Mouse (Mus musculus): ENCODE measurements at regions not wholly inside any gene's neighbourhood (a gene's known extent, or its start where the extent isn't known, plus 50 kb on each side); places are given as distances from the start of the nearest gene placed in this dataset.

GRCm38 (mm10) chr2:9185780-9186483 is 695.1 kb upstream of the 4930412O13Rik start:
- H3K4me2 ChIP-seq (ENCODE audit: low read length): no peak overlapping the region
- H3K4me3 ChIP-seq (ENCODE audit: control insufficient read depth in 1 of 2, insufficient read depth in 1 of 2, low read depth in 1 of 2, low read length in 2 of 2): no peak overlapping the region
- no peak overlapping the region for H3K27ac ChIP-seq (replicated peaks in 1 of 2; ENCODE audit: control insufficient read depth in 1 of 2, insufficient read depth in 1 of 2, low read depth in 2 of 2, low read length in 2 of 2)
- no peak for ATAC-seq (ENCODE audit: insufficient number of reproducible peaks, insufficient read depth, low FRiP score, low read depth)
- H3K9me3 ChIP-seq (ENCODE audit: control insufficient read depth, low read length): no peaks in the 10 kb centered on the region
- no peaks in the 10 kb centered on the region for H3K27me3 ChIP-seq (ENCODE audit: control insufficient read depth, insufficient read depth, low read length)
- WGBS: 61% methylated on average over 2 of the region's 2 CpGs
- H3K36me3 ChIP-seq (ENCODE audit: control insufficient read depth, insufficient read depth, low read length): no peaks in the 10 kb centered on the region
- H3K9ac ChIP-seq (ENCODE audit: low read length): no peak overlapping the region
- H3K4me1 ChIP-seq (ENCODE audit: control insufficient read depth in 2 of 2, insufficient read depth in 2 of 2, low read length in 2 of 2): peaks cover 0 to 2% of the 10 kb centered on the region in 2 experiments; a peak in 1 of 4 replicates

- no peaks in the 10 kb centered on the region for H3K36me3 ChIP-seq (ENCODE audit: control insufficient read depth, insufficient read depth, low read length)
- H3K9me3 ChIP-seq (ENCODE audit: control insufficient read depth, low read length): no peaks in the 10 kb centered on the region
- ATAC-seq (ENCODE audit: insufficient number of reproducible peaks, insufficient read depth, low FRiP score, low read depth): no peak
- no peak overlapping the region for H3K4me2 ChIP-seq (ENCODE audit: low read length)
- no peaks in the 10 kb centered on the region for H3K27me3 ChIP-seq (ENCODE audit: control insufficient read depth, insufficient read depth, low read length)
- H3K4me3 ChIP-seq (ENCODE audit: control insufficient read depth in 1 of 2, insufficient read depth in 1 of 2, low read depth in 1 of 2, low read length in 2 of 2): no peak overlapping the region
- no peak overlapping the region for H3K9ac ChIP-seq (ENCODE audit: low read length)
- 85% methylated on average over 6 of the region's 6 CpGs for WGBS
- no peak overlapping the region for H3K27ac ChIP-seq (replicated peaks in 1 of 2; ENCODE audit: control insufficient read depth in 1 of 2, insufficient read depth in 1 of 2, low read depth in 2 of 2, low read length in 2 of 2)
- H3K4me1 ChIP-seq (ENCODE audit: control insufficient read depth in 2 of 2, insufficient read depth in 2 of 2, low read length in 2 of 2): no peaks in the 10 kb centered on the region
These were observed 687.9 kb upstream of the 4930412O13Rik start for GRCm38 (mm10) chr2:9193195-9193594.

GRCm38 (mm10) chr2:9197025-9197424 is 684.0 kb upstream of the 4930412O13Rik start:
- Histone ChIP-seq H3K4me2 (ENCODE audit: low read length) (no peak overlapping the region), H3K9ac (ENCODE audit: low read length) (no peak overlapping the region), H3K4me3 (ENCODE audit: control insufficient read depth in 1 of 2, insufficient read depth in 1 of 2, low read depth in 1 of 2, low read length in 2 of 2) (no peak overlapping the region), H3K9me3 (ENCODE audit: control insufficient read depth, low read length) (no peaks in the 10 kb centered on the region), H3K36me3 (ENCODE audit: control insufficient read depth, insufficient read depth, low read length) (no peaks in the 10 kb centered on the region), H3K27me3 (ENCODE audit: control insufficient read depth, insufficient read depth, low read length) (no peaks in the 10 kb centered on the region), H3K27ac (replicated peaks in 1 of 2; ENCODE audit: control insufficient read depth in 1 of 2, insufficient read depth in 1 of 2, low read depth in 2 of 2, low read length in 2 of 2) (no peak overlapping the region), H3K4me1 (ENCODE audit: control insufficient read depth in 2 of 2, insufficient read depth in 2 of 2, low read length in 2 of 2) (no peaks in the 10 kb centered on the region)
- no peak for ATAC-seq (ENCODE audit: insufficient number of reproducible peaks, insufficient read depth, low FRiP score, low read depth)
- 44% methylated on average over 3 of the region's 3 CpGs for WGBS

- Histone ChIP-seq H3K36me3 (ENCODE audit: control insufficient read depth, insufficient read depth, low read length) (no peaks in the 10 kb centered on the region), H3K27ac (replicated peaks in 1 of 2; ENCODE audit: control insufficient read depth in 1 of 2, insufficient read depth in 1 of 2, low read depth in 2 of 2, low read length in 2 of 2) (no peak overlapping the region), H3K4me1 (ENCODE audit: control insufficient read depth in 2 of 2, insufficient read depth in 2 of 2, low read length in 2 of 2) (no peaks in the 10 kb centered on the region), H3K9me3 (ENCODE audit: control insufficient read depth, low read length) (no peaks in the 10 kb centered on the region), H3K27me3 (ENCODE audit: control insufficient read depth, insufficient read depth, low read length) (no peaks in the 10 kb centered on the region), H3K9ac (ENCODE audit: low read length) (no peak overlapping the region), H3K4me3 (ENCODE audit: control insufficient read depth in 1 of 2, insufficient read depth in 1 of 2, low read depth in 1 of 2, low read length in 2 of 2) (no peak overlapping the region), H3K4me2 (ENCODE audit: low read length) (no peak overlapping the region)
- ATAC-seq (ENCODE audit: insufficient number of reproducible peaks, insufficient read depth, low FRiP score, low read depth): no peak
- 70% methylated on average over 4 of the region's 4 CpGs for WGBS
These were observed 673.1 kb upstream of the 4930412O13Rik start for GRCm38 (mm10) chr2:9207963-9208362.

All from heart, embryonic 14.5 days (tissue).